Mouse (Mus musculus): Measurements from ENCODE around the gene Hspa1l. TPM values are rescaled to one million over a fixed set of nuclear protein-coding genes. Genes with fewer than 3 reads are reported as not detected.

The Hspa1l gene
- polyA plus RNA-seq (2017; shearing (Covaris generic)): under 1 TPM; 0.27 to 0.50 TPM

DNA sequence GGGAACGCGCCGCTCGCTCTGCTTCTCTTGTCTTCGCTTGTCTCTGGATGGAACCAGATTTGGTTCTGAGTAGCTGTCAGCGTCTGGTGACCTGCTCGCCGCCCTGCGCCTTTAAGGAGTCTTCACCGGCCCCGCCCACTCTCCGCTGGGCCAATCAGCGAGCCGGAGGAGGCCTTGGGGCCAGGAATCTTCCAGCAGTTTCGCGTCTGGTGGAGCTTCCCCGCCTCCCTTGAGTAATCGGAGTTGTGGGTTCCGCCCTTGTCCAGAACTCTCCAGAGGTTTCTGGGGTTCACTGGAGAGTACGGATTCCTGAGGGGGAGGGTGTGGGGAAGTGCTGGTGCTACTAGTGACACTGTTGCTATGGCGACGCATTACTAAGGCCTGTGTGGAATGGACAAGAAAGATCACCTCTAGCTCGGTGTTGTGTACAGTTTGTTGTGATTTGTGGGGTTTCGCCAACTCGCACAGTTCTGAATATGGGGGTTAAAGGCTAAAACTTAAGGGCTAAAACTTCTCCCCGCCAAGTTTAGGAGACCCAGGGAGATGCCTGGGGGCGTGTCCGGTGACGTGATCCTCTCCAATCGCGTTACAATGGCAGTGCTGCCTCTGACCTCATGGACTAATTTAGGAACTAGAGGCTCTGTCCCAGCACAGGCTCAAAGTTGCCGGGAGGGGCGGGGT, at the start of gene Hspa1l, which contains the start of gene Hspa1a:
Gene Hspa1l, plus strand, starts transcription at position 635 of the 681 bp plus-strand sequence.
Gene Hspa1a, minus strand, starts transcription at position 88 of the 681 bp plus-strand sequence.

DNA sequence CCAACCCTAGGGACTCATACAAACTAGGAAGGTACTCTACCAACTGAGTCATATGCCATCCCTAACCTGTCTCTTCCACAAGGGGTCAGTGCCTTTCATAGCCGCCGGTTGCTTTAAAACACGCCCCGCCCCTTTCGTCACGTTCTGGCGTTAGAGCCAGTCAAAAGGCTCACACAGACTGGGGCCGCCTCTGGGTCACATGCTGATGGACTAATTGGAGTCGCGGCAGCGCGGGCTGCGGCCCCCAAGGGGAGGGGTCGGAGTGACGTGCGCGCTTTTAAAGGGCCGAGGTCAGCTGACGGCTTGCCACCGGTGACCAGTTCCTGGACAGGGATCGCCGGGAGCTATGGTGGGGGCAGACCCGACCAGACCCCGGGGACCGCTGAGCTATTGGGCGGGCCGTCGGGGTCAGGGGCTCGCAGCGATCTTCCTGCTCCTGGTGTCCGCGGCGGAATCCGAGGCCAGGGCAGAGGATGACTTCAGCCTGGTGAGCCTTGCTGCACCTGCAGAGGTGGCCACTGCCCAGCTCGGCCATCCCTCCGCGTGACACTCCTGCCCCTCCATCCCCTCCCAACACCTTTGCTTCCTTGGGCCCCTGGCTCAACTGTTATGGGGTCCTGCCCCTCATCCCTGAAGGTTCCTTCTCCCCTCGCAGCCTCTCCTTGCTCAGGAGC, 41.3 kb upstream of the Hspa1l start, which contains the start of gene Neu1:
Gene Neu1, plus strand, starts transcription at position 193 of the 674 bp plus-strand sequence.

DNA sequence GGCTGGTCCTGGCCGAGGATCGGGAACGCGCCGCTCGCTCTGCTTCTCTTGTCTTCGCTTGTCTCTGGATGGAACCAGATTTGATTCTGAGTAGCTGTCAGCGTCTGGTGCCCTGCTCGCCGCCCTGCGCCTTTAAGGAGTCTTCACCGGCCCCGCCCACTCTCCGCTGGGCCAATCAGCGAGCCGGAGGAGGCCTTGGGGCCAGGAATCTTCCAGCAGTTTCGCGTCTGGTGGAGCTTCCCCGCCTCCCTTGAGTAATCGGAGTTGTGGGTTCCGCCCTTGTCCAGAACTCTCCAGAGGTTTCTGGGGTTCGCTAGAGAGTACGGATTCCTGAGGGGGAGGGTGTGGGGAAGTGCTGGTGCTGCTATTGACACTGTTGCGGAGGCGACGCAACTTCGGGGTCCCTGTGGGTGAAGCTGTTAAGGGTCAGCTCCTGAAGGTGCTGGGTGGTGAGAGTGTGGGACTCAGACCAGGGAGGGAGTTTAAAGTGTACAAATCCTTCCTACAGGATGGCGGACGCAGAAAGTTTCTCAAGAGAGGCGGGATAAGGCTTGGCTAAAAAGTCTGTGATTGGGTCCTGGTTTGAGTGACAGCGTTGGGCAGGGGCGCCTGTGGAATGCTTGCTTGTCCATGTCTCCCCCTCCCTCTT, 13.2 kb upstream of the Hspa1l start, which contains the start of gene Hspa1b:
Gene Hspa1b, minus strand, starts transcription at position 109 of the 649 bp plus-strand sequence.

DNA sequence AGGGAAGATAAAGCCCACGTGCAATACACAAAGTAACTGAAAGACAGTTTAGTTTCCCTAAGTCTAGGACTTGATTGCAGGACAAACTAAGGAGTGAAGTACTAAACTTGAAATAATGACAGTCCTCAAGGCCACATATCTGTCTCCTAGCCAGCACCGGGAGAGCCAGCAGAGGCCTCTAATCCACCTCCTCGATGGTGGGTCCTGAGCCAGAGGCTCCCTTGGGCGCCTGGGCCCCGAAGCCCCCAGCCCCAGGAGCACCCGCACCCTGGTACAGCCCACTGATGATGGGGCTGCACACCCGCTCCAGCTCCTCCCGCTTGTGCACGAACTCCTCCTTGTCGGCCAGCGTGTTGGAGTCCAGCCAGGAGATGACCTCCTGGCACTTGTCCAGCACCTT, 2.7 kb upstream of the Hspa1l start, which contains the start of gene Gm20481:
Gene Gm20481, plus strand, starts transcription at position 91 of the 400 bp plus-strand sequence.

DNA sequence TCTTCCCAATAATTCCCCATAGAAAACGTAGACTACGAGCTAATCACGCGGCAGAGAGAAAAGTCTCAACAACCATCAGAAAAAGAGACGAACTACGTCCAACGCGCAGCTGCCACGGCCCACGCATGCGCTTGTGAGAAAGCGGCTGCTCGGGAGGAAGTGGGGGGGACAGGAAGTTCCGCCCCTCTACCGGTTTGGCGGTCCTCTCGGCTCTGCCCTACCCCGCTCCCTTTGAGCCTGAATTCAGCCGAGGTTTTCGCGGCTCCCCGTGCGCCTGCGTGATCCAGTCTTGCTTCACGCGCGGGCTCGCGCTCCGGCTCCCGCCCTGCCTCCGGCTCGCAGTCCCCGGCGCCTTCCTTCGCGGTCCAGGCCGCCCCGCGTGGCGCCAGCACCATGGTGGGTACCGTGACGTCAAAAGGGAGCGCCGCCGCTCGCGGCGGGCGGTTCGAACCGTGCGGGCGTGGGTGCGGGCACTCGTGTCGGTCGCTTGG, 9.2 kb downstream of the Hspa1l start, which contains the start of gene Lsm2:
Gene Lsm2, plus strand, starts transcription at position 173 of the 491 bp plus-strand sequence.

DNA sequence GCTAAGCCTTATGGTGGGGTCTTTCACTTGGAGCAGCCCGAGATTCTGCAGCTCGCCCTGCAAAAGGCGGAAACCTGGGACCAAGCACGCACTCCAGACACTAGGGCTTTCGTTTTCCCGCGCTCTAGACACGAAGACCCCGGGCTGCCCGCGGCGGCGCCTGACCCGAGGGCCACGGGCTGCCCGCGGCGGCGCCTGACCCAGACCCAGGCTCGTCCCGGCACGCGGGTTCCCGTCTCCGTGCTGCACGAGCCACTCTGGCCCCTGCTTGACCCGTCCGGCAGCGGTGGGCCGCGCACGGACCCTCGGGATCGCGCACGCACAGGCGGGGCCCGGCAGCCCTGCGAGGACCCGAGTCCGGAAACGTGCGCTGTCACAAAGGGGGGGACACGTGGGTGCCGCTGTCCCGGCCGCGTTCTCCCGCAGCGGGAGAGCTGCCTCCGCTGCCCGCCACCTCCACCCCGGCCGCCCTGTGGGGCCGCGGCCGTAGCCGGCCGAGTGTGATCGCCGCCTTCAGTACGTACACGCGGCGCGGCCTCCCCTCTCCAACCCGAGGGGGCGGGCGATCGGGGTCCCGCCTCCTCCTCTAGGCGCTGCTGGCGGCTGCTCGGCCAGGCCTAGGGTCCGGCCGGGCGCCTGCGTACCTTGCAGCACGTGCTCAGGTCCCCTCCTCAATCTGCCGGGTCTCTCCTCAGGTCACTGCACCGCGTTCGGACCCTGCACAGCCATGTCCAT, 28.4 kb downstream of the Hspa1l start, which contains the start of gene Vars:
Gene Vars, plus strand, starts transcription at position 271 of the 735 bp plus-strand sequence.

DNA sequence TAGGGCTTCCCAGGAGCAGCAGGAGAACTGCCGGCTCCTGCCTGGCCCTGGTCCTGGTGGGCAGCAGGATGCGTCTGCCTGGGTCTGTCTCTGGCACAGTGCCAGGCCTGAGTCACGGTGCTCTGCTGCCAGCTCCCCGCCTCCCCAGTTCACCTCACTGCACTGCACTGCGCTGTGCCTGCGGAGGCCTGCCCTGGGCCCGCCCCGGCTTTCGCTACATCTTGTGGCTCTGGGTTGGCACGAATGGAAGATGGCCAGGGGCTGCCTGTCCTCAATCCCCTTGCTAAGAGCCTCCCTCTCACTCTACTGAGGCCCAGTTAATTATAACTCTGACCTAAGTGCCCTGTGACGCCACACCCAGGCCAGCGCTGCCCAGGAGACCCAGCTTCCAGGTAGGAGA, 43.9 kb downstream of the Hspa1l start, which contains the start of gene Vwa7:
Gene Vwa7, plus strand, starts transcription at position 204 of the 400 bp plus-strand sequence.

DNA sequence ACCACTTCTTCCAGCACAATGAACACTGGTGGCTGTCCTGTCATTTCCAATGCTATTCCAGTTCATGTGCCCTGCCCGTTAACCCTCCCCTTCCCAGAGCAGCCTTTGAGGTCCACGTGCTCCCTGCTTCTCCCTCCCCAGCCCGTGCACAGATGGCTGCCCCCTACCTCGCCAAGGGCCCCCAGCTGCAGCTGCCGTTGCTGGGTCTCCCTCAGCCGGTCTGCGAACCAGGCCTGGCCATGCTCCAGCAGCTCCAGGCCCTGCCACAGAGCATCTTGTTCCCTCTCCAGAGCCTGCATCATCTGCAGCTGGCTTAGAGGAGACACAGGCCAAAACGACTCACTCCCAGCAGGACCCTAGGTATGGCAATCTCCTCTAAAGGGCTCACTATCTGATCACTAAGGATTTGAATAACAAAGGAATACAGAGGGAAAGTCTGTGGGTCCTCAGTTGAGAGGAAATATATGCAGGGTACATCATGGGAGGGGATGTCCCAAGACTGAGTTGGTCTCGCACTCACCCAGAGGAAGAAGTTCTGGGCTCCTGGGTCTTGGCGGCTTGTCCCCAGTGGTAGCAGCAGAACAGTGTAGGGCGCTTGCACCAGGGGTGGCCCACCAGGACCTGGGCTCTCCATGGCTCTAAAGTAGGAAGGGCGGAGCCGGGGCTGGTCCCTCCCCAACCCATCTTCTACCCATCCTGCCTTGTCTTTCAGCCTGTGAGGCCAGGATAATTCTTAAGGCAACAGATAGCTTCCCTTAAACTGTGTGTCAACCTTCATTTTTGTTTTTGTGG, 55.0 kb downstream of the Hspa1l start, which contains the start of gene Sapcd1:
Gene Sapcd1, minus strand, starts transcription at position 740 of the 792 bp plus-strand sequence.

Other genes starting within 250 kb of the Hspa1l start
- 1 to 10 TPM in 1 of 2 experiments, not detected in 1; 3.0 TPM for gene C4b, start 228.8 kb upstream of the Hspa1l start, polyA plus RNA-seq (2017; shearing (Covaris generic))
- gene Cyp21a1, start 168.1 kb upstream of the Hspa1l start, polyA plus RNA-seq (2017; shearing (Covaris generic)): not detected
- gene Stk19, start 135.8 kb upstream of the Hspa1l start, polyA plus RNA-seq (2017; shearing (Covaris generic)): 10 to 100 TPM; 37.4 to 47.4 TPM
- 10 to 100 TPM; 47.0 to 49.6 TPM for gene Dxo, start 135.7 kb upstream of the Hspa1l start, polyA plus RNA-seq (2017; shearing (Covaris generic))
- gene Skiv2l, start 122.5 kb upstream of the Hspa1l start, polyA plus RNA-seq (2017; shearing (Covaris generic)): 100 to 1,000 TPM in 1 of 2 experiments, 10 to 100 TPM in 1; 81.8 to 107 TPM
- gene Nelfe, start 122.3 kb upstream of the Hspa1l start, polyA plus RNA-seq (2017; shearing (Covaris generic)): 10 to 100 TPM; 37.9 to 46.0 TPM
- 1 to 10 TPM; 1.8 to 8.9 TPM for gene Cfb, start 110.2 kb upstream of the Hspa1l start, polyA plus RNA-seq (2017; shearing (Covaris generic))
- under 1 TPM; 0.16 to 0.74 TPM for gene Zbtb12, start 93.2 kb upstream of the Hspa1l start, polyA plus RNA-seq (2017; shearing (Covaris generic))
- gene Gm20547, start 90.7 kb upstream of the Hspa1l start, polyA plus RNA-seq (2017; shearing (Covaris generic)): not detected
- gene C2, start 74.4 kb upstream of the Hspa1l start, polyA plus RNA-seq (2017; shearing (Covaris generic)): 1 to 10 TPM; 1.6 to 4.0 TPM
- 10 to 100 TPM; 60.3 to 72.7 TPM for gene Ehmt2, start 74.2 kb upstream of the Hspa1l start, polyA plus RNA-seq (2017; shearing (Covaris generic))
- gene Slc44a4, start 58.2 kb upstream of the Hspa1l start, polyA plus RNA-seq (2017; shearing (Covaris generic)): not detected
- gene Neu1, start 41.5 kb upstream of the Hspa1l start, polyA plus RNA-seq (2017; shearing (Covaris generic)): 10 to 100 TPM; 55.1 to 60.0 TPM
- gene Hspa1b, start 13.5 kb upstream of the Hspa1l start, polyA plus RNA-seq (2017; shearing (Covaris generic)): 10 to 100 TPM in 1 of 2 experiments, under 1 TPM in 1; 0.70 to 78.1 TPM
- gene Gm20481, start 2.8 kb upstream of the Hspa1l start, polyA plus RNA-seq (2017; shearing (Covaris generic)): 1 to 10 TPM in 1 of 2 experiments, not detected in 1; 2.5 TPM
- gene Hspa1a, start 547 bp upstream of the Hspa1l start, polyA plus RNA-seq (2017; shearing (Covaris generic)): 10 to 100 TPM in 1 of 2 experiments, not detected in 1; 18.3 TPM
- gene Lsm2, start 9.2 kb downstream of the Hspa1l start, polyA plus RNA-seq (2017; shearing (Covaris generic)): 10 to 100 TPM; 79.0 to 93.1 TPM
- gene Vars, start 28.3 kb downstream of the Hspa1l start, polyA plus RNA-seq (2017; shearing (Covaris generic)): 100 to 1,000 TPM; 126 to 153 TPM
- under 1 TPM in 1 of 2 experiments, not detected in 1; 0.52 TPM for gene Vwa7, start 43.9 kb downstream of the Hspa1l start, polyA plus RNA-seq (2017; shearing (Covaris generic))
- gene Sapcd1, start 55.3 kb downstream of the Hspa1l start, polyA plus RNA-seq (2017; shearing (Covaris generic)): under 1 TPM; 0.36 to 0.48 TPM
- gene Msh5, start 74.0 kb downstream of the Hspa1l start, polyA plus RNA-seq (2017; shearing (Covaris generic)): 1 to 10 TPM in 1 of 2 experiments, under 1 TPM in 1; 0.87 to 2.6 TPM
- 100 to 1,000 TPM; 647 to 661 TPM for gene Clic1, start 77.3 kb downstream of the Hspa1l start, polyA plus RNA-seq (2017; shearing (Covaris generic))
- gene Ddah2, start 86.3 kb downstream of the Hspa1l start, polyA plus RNA-seq (2017; shearing (Covaris generic)): 1 to 10 TPM in 1 of 2 experiments, under 1 TPM in 1; 0.83 to 2.7 TPM
- gene Ly6g6c, start 92.7 kb downstream of the Hspa1l start, polyA plus RNA-seq (2017; shearing (Covaris generic)): not detected
- not detected for gene Mpig6b, start 93.5 kb downstream of the Hspa1l start, polyA plus RNA-seq (2017; shearing (Covaris generic))
- gene Ly6g6e, start 104.2 kb downstream of the Hspa1l start, polyA plus RNA-seq (2017; shearing (Covaris generic)): under 1 TPM in 1 of 2 experiments, not detected in 1; 0.15 TPM
- gene Ly6g6d, start 105.4 kb downstream of the Hspa1l start, polyA plus RNA-seq (2017; shearing (Covaris generic)): not detected
- gene Ly6g6f, start 112.9 kb downstream of the Hspa1l start, polyA plus RNA-seq (2017; shearing (Covaris generic)): under 1 TPM in 1 of 2 experiments, not detected in 1; 0.26 TPM
- gene Abhd16a, start 116.6 kb downstream of the Hspa1l start, polyA plus RNA-seq (2017; shearing (Covaris generic)): 10 to 100 TPM; 59.7 to 60.5 TPM
- gene Ly6g5c, start 135.6 kb downstream of the Hspa1l start, polyA plus RNA-seq (2017; shearing (Covaris generic)): under 1 TPM in 1 of 2 experiments, not detected in 1; 0.36 TPM
- gene Ly6g5b, start 142.7 kb downstream of the Hspa1l start, polyA plus RNA-seq (2017; shearing (Covaris generic)): 1 to 10 TPM; 3.4 to 9.5 TPM
- 10 to 100 TPM; 53.8 to 59.4 TPM for gene Gpank1, start 148.8 kb downstream of the Hspa1l start, polyA plus RNA-seq (2017; shearing (Covaris generic))
- gene Csnk2b, start 149.3 kb downstream of the Hspa1l start, polyA plus RNA-seq (2017; shearing (Covaris generic)): 100 to 1,000 TPM; 351 to 388 TPM
- gene D17H6S53E, start 153.7 kb downstream of the Hspa1l start, polyA plus RNA-seq (2017; shearing (Covaris generic)): 1 to 10 TPM in 1 of 2 experiments, under 1 TPM in 1; 0.88 to 2.4 TPM
- under 1 TPM; 0.28 to 0.37 TPM for gene Apom, start 159.3 kb downstream of the Hspa1l start, polyA plus RNA-seq (2017; shearing (Covaris generic))
- 10 to 100 TPM; 61.6 to 63.2 TPM for gene Bag6, start 162.5 kb downstream of the Hspa1l start, polyA plus RNA-seq (2017; shearing (Covaris generic))
- gene Prrc2a, start 192.2 kb downstream of the Hspa1l start, polyA plus RNA-seq (2017; shearing (Covaris generic)): 10 to 100 TPM; 33.4 to 33.5 TPM
- 10 to 100 TPM in 1 of 2 experiments, 1 to 10 TPM in 1; 5.5 to 18.3 TPM for gene Aif1, start 203.4 kb downstream of the Hspa1l start, polyA plus RNA-seq (2017; shearing (Covaris generic))
- gene Lst1, start 215.7 kb downstream of the Hspa1l start, polyA plus RNA-seq (2017; shearing (Covaris generic)): 10 to 100 TPM in 1 of 2 experiments, 1 to 10 TPM in 1; 8.9 to 14.6 TPM
- gene Ltb, start 221.7 kb downstream of the Hspa1l start, polyA plus RNA-seq (2017; shearing (Covaris generic)): 1,000 to 10,000 TPM; 1,461 to 1,672 TPM
- 10 to 100 TPM; 27.9 to 30.5 TPM for gene Tnf, start 229.3 kb downstream of the Hspa1l start, polyA plus RNA-seq (2017; shearing (Covaris generic))
- 100 to 1,000 TPM in 1 of 2 experiments, 10 to 100 TPM in 1; 94.1 to 110 TPM for gene Lta, start 232.6 kb downstream of the Hspa1l start, polyA plus RNA-seq (2017; shearing (Covaris generic))
- gene Gm16181, start 248.1 kb downstream of the Hspa1l start, polyA plus RNA-seq (2017; shearing (Covaris generic)): 1 to 10 TPM in 1 of 2 experiments, not detected in 1; 1.2 TPM